Mouse (Mus musculus): ENCODE data around the gene Auh. TPM values are rescaled to one million over a fixed set of nuclear protein-coding genes. Genes with fewer than 3 reads are reported as not detected.
A peak's percentile ranks its signal among the peaks of the same experiment; 100 is the strongest.

Auh gene
- 33.6 and 36.4 TPM in 2 replicates for polyA plus RNA-seq (2014; fragmentation: Nextera tagmentation; extraction: Ambion mirVana)

GRCm38 (mm10) chr13:52929209-52930171 is at the start of gene Auh:
Gene Auh (minus strand): TSS chr13:52929681.
- Histone ChIP-seq H3K27ac (replicated peaks; ENCODE audit: low read depth, low read length) (peak within 1 kb of the TSS; percentile 60; the same call in 1 of the 2 replicates), H3K9me3 (ENCODE audit: control insufficient read depth, low read length) (no peaks in the 10 kb centered on the region), H3K4me2 (ENCODE audit: low read depth, severe bottlenecking) (peak within 1 kb of the TSS; percentile 68), H3K4me1 (ENCODE audit: control insufficient read depth, insufficient read depth, low read length) (peaks cover 9% of the 10 kb centered on the region), H3K4me3 (ENCODE audit: low read depth, low read length) (peak within 1 kb of the TSS; percentile 82), H3K27me3 (ENCODE audit: control insufficient read depth, insufficient read depth, low read length) (no peaks in the 10 kb centered on the region), H3K36me3 (ENCODE audit: control insufficient read depth, insufficient read depth, low read length) (no peaks in the 10 kb centered on the region), H3K9ac (ENCODE audit: low read length) (peak within 1 kb of the TSS; percentile 65)
- ATAC-seq (ENCODE audit: insufficient number of reproducible peaks, low FRiP score, low TSS enrichment, low read depth) (peak; percentile 96), DNase-seq (ENCODE audit: low spot score) (peak; percentile 94)
- under 1% methylated on average over 63 of the region's 63 CpGs for WGBS

DNA sequence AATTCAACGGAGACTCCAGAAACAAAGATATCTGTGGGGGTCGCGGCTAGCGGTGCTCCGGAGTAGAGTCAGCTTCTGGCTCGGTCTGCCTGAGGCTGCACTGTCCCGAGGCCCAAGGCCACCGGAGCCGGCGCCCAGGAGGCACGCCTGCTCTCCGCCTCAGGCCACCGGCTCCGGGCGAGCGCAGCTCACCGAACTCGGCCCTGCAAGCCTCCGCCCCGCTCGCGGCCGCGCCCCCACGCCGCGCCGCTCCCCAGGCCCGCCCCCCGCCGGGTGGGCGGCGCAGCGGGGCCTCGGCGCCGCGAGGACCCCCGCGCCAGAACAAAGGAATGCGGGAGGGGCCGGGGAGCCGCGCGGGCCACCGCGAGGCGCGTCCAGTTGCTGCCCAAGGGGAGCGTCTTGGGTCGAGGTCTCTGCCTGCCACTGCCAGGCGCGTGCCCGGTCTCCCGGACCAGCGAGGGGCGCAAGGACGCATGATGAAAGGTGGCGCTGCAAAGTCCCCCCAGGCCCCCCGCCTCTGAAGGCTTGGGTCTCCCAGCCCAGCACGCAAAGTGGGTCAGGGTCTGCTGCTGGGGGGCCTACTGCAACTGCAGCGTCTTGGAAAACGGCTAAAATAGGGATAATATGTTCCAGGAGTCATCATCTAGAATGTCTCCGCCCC is 49.0 kb upstream of the Auh start:
- Histone ChIP-seq H3K9me3 (ENCODE audit: control insufficient read depth, low read length) (no peaks in the 10 kb centered on the region), H3K9ac (ENCODE audit: low read length) (peak overlapping the region; percentile 86), H3K4me1 (ENCODE audit: control insufficient read depth, insufficient read depth, low read length) (peaks cover 42% of the 10 kb centered on the region), H3K36me3 (ENCODE audit: control insufficient read depth, insufficient read depth, low read length) (no peaks in the 10 kb centered on the region), H3K4me2 (ENCODE audit: low read depth, severe bottlenecking) (peak overlapping the region; percentile 98), H3K27ac (replicated peaks; ENCODE audit: low read depth, low read length) (peak overlapping the region; percentile 75; the same call in 1 of the 2 replicates), H3K4me3 (ENCODE audit: low read depth, low read length) (peak overlapping the region; percentile 48), H3K27me3 (ENCODE audit: control insufficient read depth, insufficient read depth, low read length) (peaks cover 2% of the 10 kb centered on the region; the same call in 1 of the 2 replicates)
- no peak for ATAC-seq (ENCODE audit: insufficient number of reproducible peaks, low FRiP score, low TSS enrichment, low read depth)
- WGBS = under 1% methylated on average over 63 of the region's 64 CpGs
- peak; percentile 66 for DNase-seq (ENCODE audit: low spot score)

- DNase-seq (ENCODE audit: low spot score) (peak; percentile 26), ATAC-seq (ENCODE audit: insufficient number of reproducible peaks, low FRiP score, low TSS enrichment, low read depth) (no peak)
- H3K27ac ChIP-seq (replicated peaks; ENCODE audit: low read depth, low read length) = peak overlapping the region; percentile 75; the same call in 1 of the 2 replicates
- no peaks in the 10 kb centered on the region for H3K9me3 ChIP-seq (ENCODE audit: control insufficient read depth, low read length)
- H3K36me3 ChIP-seq (ENCODE audit: control insufficient read depth, insufficient read depth, low read length) = no peaks in the 10 kb centered on the region
- peaks cover 42% of the 10 kb centered on the region for H3K4me1 ChIP-seq (ENCODE audit: control insufficient read depth, insufficient read depth, low read length)
- 11% methylated on average over 4 of the region's 4 CpGs for WGBS
- peak overlapping the region; percentile 48; the same call in 1 of the 2 replicates for H3K4me3 ChIP-seq (ENCODE audit: low read depth, low read length)
- H3K9ac ChIP-seq (ENCODE audit: low read length) = peak overlapping the region; percentile 22
- peak overlapping the region; percentile 98 for H3K4me2 ChIP-seq (ENCODE audit: low read depth, severe bottlenecking)
- H3K27me3 ChIP-seq (ENCODE audit: control insufficient read depth, insufficient read depth, low read length) = peaks cover 2% of the 10 kb centered on the region; the same call in 1 of the 2 replicates
These were observed 48.3 kb upstream of the Auh start for GRCm38 (mm10) chr13:52977757-52978156.

- ATAC-seq (ENCODE audit: insufficient number of reproducible peaks, low FRiP score, low TSS enrichment, low read depth) (no peak), DNase-seq (ENCODE audit: low spot score) (peak; percentile 27)
- no peak overlapping the region for H3K9ac ChIP-seq (ENCODE audit: low read length)
- H3K4me2 ChIP-seq (ENCODE audit: low read depth, severe bottlenecking) = peak overlapping the region; percentile 38; the same call in 1 of the 2 replicates
- H3K4me3 ChIP-seq (ENCODE audit: low read depth, low read length) = no peak overlapping the region
- no peaks in the 10 kb centered on the region for H3K9me3 ChIP-seq (ENCODE audit: control insufficient read depth, low read length)
- peaks cover 41% of the 10 kb centered on the region for H3K4me1 ChIP-seq (ENCODE audit: control insufficient read depth, insufficient read depth, low read length)
- H3K27me3 ChIP-seq (ENCODE audit: control insufficient read depth, insufficient read depth, low read length) = peaks cover 2% of the 10 kb centered on the region; the same call in 1 of the 2 replicates
- WGBS = 40% methylated on average over 9 of the region's 9 CpGs
- H3K36me3 ChIP-seq (ENCODE audit: control insufficient read depth, insufficient read depth, low read length) = no peaks in the 10 kb centered on the region
- H3K27ac ChIP-seq (replicated peaks; ENCODE audit: low read depth, low read length) = no peak overlapping the region; the same call in 1 of the 2 replicates
These were observed 47.7 kb upstream of the Auh start for GRCm38 (mm10) chr13:52977221-52977609.

DNA sequence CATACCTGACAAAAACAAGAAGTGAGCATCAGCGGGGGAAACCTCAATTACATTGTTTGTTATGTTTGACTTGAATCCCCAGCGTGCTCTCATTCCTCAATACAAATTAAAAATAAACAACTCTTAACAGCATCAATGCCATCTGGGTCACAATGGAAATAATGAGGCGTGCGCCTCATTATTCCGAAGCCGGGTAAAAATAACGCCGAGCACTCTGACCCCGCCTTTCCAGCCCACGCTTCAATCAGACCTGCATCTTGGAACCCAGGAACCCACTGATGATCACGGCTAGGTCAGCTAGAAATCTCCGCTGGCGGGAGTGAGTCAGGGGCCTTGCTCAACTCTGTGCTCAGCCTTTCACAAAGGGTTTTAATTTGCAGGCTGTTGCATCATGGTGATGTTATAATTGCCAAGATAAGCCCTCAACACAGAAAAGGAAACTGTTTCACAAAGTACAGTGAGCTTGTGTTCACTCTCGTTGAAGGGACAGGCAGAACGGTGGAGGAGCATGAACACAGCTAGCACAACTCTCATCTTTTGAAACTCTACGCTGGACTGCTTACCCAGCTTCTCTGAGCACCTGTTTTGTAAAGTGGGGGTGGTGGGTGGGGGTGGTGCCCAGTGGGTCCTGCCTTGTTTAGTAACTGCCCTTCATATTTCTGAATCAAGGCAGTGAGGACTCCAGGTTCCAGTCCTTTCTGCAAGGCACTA is 47.2 kb upstream of the Auh start:
- Histone ChIP-seq H3K9ac (ENCODE audit: low read length) (no peak overlapping the region), H3K27me3 (ENCODE audit: control insufficient read depth, insufficient read depth, low read length) (no peaks in the 10 kb centered on the region; the same call in 1 of the 2 replicates), H3K4me3 (ENCODE audit: low read depth, low read length) (0 out of 2 replicates have a peak overlapping the region, but pooled peaks have one; percentile 0), H3K36me3 (ENCODE audit: control insufficient read depth, insufficient read depth, low read length) (no peaks in the 10 kb centered on the region), H3K4me1 (ENCODE audit: control insufficient read depth, insufficient read depth, low read length) (peaks cover 37% of the 10 kb centered on the region), H3K9me3 (ENCODE audit: control insufficient read depth, low read length) (no peaks in the 10 kb centered on the region), H3K27ac (replicated peaks; ENCODE audit: low read depth, low read length) (no peak overlapping the region; the same call in 1 of the 2 replicates), H3K4me2 (ENCODE audit: low read depth, severe bottlenecking) (peak overlapping the region; percentile 38)
- whole genome bisulfite sequencing = 9% methylated on average over 16 of the region's 16 CpGs
- DNase-seq (ENCODE audit: low spot score) (peak; percentile 64), ATAC-seq (ENCODE audit: insufficient number of reproducible peaks, low FRiP score, low TSS enrichment, low read depth) (no peak)

- ATAC-seq (ENCODE audit: insufficient number of reproducible peaks, low FRiP score, low TSS enrichment, low read depth) (no peak), DNase-seq (ENCODE audit: low spot score) (peak; percentile 72)
- no peaks in the 10 kb centered on the region for H3K36me3 ChIP-seq (ENCODE audit: control insufficient read depth, insufficient read depth, low read length)
- H3K4me2 ChIP-seq (ENCODE audit: low read depth, severe bottlenecking) = peak overlapping the region; percentile 38
- no peak overlapping the region for H3K27ac ChIP-seq (replicated peaks; ENCODE audit: low read depth, low read length)
- no peaks in the 10 kb centered on the region for H3K27me3 ChIP-seq (ENCODE audit: control insufficient read depth, insufficient read depth, low read length)
- H3K4me1 ChIP-seq (ENCODE audit: control insufficient read depth, insufficient read depth, low read length) = peaks cover 37% of the 10 kb centered on the region
- 0 out of 2 replicates have a peak overlapping the region, but pooled peaks have one; percentile 0 for H3K4me3 ChIP-seq (ENCODE audit: low read depth, low read length)
- WGBS = 9% methylated on average over 8 of the region's 8 CpGs
- no peak overlapping the region for H3K9ac ChIP-seq (ENCODE audit: low read length)
- no peaks in the 10 kb centered on the region for H3K9me3 ChIP-seq (ENCODE audit: control insufficient read depth, low read length)
These were observed 46.6 kb upstream of the Auh start for GRCm38 (mm10) chr13:52976130-52976509.

GRCm38 (mm10) chr13:52974676-52975075 is 45.2 kb upstream of the Auh start:
- 48% methylated on average over 3 of the region's 3 CpGs for WGBS
- no peak overlapping the region for H3K27ac ChIP-seq (replicated peaks; ENCODE audit: low read depth, low read length)
- no peak overlapping the region for H3K4me2 ChIP-seq (ENCODE audit: low read depth, severe bottlenecking)
- no peaks in the 10 kb centered on the region for H3K27me3 ChIP-seq (ENCODE audit: control insufficient read depth, insufficient read depth, low read length)
- H3K9me3 ChIP-seq (ENCODE audit: control insufficient read depth, low read length) = no peaks in the 10 kb centered on the region
- peaks cover 37% of the 10 kb centered on the region for H3K4me1 ChIP-seq (ENCODE audit: control insufficient read depth, insufficient read depth, low read length)
- no peak for DNase-seq (ENCODE audit: low spot score)
- no peaks in the 10 kb centered on the region for H3K36me3 ChIP-seq (ENCODE audit: control insufficient read depth, insufficient read depth, low read length)
- H3K9ac ChIP-seq (ENCODE audit: low read length) = no peak overlapping the region
- no peak for ATAC-seq (ENCODE audit: insufficient number of reproducible peaks, low FRiP score, low TSS enrichment, low read depth)
- H3K4me3 ChIP-seq (ENCODE audit: low read depth, low read length) = no peak overlapping the region
